Mouse (Mus musculus) T-helper 17 cell (primary cell): ENCODE results near the gene Emilin1.

Experiments used
- in situ Hi-C, 2 experiments: fragments of 300-600 bp; cut with MboI, MseI; formaldehyde crosslinking; loops; 1 replicate in 1 of 2; 2 replicates in 1 of 2; pipeline ENCODE4 v1.15.1; 2025; ENCODE audit warnings: high pct_unique_total_duplicates in 2 of 2

Emilin1 gene

GRCm38 (mm10) chr5:30955751-30956150, 42.5 kb downstream of the Emilin1 start:
- in situ Hi-C loops = no loop called here

- in situ Hi-C loops = no loop called here
Observed at GRCm38 (mm10) chr5:30957891-30958290, 44.7 kb downstream of the Emilin1 start.

DNA sequence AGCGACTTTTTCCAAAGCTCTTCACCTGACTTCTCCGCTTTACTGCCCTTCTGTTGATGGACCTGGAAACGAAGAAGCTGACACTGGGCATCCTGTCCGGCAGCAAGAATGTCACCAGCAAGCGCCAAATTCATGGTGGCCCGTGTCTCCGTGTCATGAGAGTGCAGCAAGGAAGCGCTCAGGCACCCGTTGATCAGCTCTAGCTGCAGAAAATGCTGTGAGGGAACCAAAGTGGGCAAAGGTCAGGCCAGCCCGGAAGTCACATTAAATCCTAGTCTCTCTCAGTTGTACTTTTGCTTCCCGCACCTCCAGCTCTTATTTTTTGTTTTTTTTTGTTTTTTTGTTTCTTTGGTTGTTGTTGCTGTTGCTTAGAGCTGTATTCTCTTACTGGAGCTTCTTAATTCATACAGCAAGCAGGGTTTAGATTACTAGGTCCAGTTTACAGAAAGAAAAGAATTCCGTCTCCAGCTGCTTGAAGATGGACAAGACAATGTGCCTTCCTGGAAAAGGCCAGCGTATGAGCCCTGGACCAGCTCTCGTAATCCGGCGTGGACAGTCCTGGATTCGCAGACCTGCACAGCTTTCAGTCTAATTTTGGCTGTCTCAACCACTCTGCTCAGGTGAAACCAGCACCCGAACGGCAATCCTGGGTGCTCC, 46.1 kb downstream of the Emilin1 start:
- in situ Hi-C loops = no loop called here

DNA sequence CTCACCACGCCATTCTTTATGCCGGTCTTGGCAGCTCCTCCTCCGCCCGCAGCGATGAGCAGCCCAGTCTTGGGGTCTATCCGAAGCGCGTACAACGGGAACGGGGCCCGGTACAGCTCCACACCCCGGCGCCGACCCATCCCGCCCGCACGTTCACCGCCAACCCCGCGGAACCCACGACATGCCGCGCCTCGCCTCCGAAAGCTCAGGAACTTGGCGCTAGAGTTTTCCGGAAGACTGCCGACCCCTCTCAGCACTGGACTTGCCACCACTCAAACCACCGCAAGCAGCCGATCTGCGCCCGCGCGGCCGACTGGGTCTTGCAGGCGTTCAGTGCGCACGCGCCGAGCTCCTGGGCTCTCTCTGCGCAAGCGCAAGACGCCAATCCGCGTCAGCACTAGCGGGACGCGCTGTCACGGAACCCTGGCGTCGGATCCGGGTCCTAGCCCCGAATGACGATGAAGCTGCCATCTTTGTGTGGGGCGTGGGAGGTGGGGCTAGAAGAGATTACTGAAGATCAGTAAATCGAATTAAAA, 46.8 kb downstream of the Emilin1 start, which contains the start of gene Preb:
Gene Preb, minus strand, starts transcription at position 396 of the 536 bp plus-strand sequence.
- in situ Hi-C loops = no loop called here

DNA sequence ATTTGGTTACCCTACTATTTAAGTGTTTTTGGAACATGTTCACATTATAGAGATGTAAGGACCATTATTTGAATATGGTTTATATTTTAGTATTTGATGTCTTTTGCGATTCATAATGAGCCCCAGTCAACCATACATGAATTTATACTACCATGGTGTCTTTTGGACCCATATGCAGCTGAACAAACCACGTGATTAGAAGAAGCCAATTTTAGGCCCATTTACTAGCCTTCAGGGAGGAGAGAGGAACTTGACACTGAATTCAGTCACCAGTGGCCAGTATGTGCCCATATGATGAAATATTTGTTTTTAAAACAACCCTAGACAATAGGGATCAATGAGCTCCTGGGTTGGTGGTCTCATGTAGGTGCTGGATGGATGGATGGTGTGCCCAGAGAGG, 47.6 kb downstream of the Emilin1 start:
- in situ Hi-C loops = no loop called here

DNA sequence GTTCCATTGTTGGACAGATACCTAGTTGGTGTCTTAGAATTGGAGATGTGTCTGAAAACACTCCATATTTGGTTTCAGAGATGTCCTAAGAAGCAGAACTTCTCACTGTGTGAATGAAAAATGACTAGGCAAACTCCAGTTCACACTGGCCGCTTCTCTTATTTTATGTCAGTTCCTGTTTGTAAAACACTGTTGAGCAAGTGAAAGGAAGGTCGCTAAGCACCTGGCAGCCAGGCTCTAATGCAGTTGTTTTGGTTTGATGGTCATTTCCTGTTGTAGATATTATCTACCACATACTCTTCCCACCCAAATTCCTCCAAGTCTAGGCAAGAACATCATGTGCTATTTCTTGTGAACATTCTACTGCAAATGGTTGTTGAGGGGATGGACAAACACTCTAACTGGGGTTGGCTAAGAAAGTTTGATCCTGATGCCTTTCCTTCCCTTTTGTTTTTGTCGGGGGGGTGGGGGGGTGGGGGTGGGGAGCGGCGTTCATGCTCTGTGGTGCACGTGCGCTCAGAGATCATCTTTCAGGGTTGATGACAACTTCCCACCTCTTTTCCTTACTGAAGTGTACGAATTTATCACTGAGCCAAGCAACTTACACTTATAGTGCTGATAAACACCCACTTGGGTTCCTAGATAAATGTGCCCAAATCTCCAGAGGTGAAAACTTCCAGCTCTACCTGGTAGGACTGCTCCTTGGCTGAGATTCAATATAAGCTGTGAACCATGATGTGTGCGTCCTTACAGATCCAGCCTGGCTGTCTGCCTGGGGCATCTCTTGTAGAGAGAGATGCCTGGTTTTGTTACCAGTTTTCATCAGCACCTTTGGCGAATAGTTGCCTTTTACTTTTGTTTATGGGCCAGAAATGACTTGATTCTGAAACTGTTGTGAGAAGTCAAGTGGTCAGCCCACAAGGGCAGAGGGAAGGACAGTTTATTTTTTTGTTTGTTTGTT, 48.6 kb downstream of the Emilin1 start:
- in situ Hi-C loops = no loop called here

- in situ Hi-C loops = no loop called here
Observed at GRCm38 (mm10) chr5:30963916-30964315, 50.7 kb downstream of the Emilin1 start.

- in situ Hi-C loops = no loop called here
Observed at GRCm38 (mm10) chr5:30966189-30966588, 53.0 kb downstream of the Emilin1 start.

GRCm38 (mm10) chr5:30968416-30968815, 55.2 kb downstream of the Emilin1 start, which contains the start of gene Tcf23:
Gene Tcf23 (plus strand): TSS chr5:30968662.
- in situ Hi-C loops = no loop called here

- in situ Hi-C loops = no loop called here
Observed at GRCm38 (mm10) chr5:30969440-30969839, 56.2 kb downstream of the Emilin1 start.
